Mouse (Mus musculus): ENCODE data around the gene Cdk9.
A peak's percentile ranks its signal among the peaks of the same experiment; 100 is the strongest.

The Cdk9 gene

DNA sequence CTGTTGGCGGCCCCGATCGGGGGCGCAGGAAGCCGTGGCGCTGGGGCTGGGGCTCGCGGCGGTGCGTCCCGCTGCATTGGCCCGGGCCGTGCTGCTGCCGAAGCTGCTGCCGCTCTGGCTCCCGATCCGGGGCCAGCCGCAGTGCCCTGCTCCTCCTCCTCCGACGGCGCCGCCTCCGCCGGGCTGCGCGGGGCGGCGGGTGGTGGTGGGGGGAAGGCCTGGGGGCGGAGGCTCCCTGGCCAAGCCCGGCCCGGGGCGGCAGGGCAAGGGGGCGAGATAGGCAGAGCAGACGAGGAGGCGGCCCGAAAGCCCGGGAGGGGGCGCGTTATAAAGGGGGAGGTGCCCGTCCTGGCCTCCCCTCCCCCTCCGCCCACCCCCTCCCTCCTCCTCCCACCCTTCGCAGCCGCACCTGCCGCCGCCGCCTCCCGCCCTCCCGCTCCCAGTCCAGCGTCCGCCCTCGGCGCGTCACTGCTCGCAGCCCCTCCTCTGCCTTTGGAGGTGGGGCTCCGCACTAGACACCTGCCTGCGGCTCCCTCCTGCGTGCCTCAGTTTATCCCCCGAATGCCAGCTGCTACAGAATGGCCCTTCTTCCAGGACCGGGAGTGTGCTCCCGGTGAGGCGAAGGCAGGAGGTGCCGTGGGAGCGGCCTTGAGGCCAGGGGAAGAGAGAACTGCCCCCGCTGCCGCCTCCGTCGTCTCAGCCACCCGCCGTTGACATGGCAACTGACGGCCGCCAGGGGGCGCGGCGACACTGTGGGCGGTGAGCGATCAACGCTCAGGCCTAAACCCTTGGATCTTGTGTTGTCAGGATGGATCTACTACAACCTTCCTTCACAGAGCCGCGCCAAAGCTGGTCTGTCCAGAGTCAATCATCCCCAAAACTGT is at the start of gene Cdk9:
Cdk9 (minus strand) TSS at position 143 of the 884 bp plus-strand sequence.
- peak; percentile 93 to 96 for DNase-seq (ENCODE audit: low spot score in 2 of 2)

DNA sequence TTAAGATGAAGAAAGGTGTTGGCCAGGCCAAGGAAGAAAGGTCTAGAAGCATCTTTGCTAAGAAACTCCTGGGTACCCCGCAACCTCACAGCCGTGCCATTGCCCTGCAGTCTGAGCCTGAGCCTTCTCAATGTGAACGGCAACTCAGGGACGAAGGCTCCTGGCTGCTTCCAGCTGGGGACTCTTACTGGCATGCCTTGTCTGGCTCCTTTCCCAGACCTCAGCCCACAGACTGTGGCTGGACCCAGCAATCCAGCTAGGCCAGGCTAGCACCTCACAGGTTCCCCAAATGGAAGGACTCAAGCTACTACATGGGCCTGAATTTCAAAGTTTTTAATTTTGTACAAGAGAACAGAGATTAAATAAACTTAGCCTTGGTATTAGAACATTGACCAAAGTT is 49.0 kb upstream of the Cdk9 start:
- no peak for DNase-seq (ENCODE audit: low spot score in 2 of 2)

- no peak for DNase-seq (ENCODE audit: low spot score in 2 of 2)
Measured at GRCm38 (mm10) chr2:32761361-32761760, 48.5 kb upstream of the Cdk9 start.

- DNase-seq (ENCODE audit: low spot score in 2 of 2) = no peak
Measured at GRCm38 (mm10) chr2:32759001-32759400, 46.1 kb upstream of the Cdk9 start.

GRCm38 (mm10) chr2:32758503-32758902 is 45.6 kb upstream of the Cdk9 start:
- no peak for DNase-seq (ENCODE audit: low spot score in 2 of 2)

- DNase-seq (ENCODE audit: low spot score in 2 of 2) = peak; percentile 96 to 98
Measured at GRCm38 (mm10) chr2:32757056-32757845, 44.4 kb upstream of the Cdk9 start, which contains the start of gene Tor2a. Gene Tor2a (plus strand): TSS chr2:32757234.

- DNase-seq (ENCODE audit: low spot score in 2 of 2) = no peak
Measured at GRCm38 (mm10) chr2:32756674-32757055, 43.8 kb upstream of the Cdk9 start.

DNA sequence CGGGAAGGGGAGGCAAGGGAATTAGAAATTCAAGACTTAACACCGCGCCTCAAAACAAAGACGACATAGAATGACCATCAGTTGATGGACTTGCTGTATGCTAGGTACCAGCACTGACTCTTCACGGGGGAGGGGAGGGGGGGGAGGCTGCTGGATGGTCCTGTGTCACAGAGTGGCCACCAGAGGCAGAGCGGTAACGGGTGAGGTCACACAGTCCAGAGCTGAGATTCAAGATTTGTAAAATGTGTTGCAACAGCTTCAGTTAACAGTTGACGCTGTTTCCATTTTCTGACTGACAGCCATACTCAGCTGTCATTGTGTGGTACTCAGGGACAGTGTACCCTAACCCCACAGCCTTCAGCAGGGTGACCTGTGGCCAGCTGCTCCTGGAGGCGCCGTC is 39.3 kb upstream of the Cdk9 start:
- DNase-seq (ENCODE audit: low spot score in 2 of 2) = no peak

DNA sequence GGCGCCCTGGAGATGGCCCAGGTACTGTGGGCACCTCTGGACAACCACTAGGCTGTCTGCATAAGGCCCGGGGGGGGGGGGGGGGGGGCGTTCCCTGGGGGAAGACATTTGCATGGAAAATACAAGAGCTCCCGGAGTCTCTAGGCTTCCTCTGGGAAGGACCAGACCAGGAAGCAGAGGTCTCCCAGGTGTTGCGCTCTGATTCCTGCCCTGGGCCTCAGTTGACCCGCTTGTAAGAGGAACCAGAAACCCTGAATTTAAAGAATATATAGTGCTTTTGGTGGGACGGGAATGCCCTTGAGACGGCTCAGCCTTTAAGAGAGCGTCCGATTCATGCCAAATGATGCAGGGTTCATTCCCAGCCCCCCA is 38.8 kb upstream of the Cdk9 start:
- no peak for DNase-seq (ENCODE audit: low spot score in 2 of 2)

DNA sequence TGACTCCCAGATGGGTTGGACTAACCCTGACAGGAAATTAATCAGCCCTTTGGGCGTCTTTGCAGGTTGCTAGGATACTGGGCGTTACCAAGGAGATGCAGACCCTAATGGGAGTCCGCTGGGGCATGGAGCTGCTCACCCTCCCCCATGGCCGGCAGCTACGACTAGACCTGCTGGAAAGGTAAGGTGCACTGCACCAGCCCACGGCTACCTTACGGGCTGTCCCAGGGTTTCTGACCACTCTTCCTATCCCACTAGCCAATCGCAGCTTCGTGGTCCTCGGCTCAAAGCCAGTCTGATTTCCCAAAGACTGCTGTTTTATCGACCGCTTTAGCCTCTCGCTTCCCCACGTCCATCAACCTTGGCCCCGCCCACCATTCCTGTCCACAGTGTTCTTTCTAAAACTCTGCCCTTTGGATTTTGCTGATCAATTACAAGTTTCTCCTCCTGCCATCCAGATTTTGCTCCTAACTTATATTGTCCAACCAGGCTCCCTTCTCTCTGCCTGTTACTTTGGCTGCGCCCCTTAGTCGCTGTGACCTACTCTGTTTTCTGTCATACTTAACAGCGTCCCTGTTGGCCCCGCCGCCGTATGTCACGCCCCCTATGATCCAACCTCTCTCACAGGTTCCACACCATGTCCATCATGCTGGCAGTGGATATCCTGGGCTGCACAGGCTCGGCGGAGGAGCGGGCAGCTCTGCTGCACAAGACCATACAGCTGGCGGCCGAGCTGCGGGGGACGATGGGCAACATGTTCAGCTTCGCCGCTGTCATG is 38.2 kb upstream of the Cdk9 start:
- DNase-seq (ENCODE audit: low spot score in 2 of 2) = no peak

DNA sequence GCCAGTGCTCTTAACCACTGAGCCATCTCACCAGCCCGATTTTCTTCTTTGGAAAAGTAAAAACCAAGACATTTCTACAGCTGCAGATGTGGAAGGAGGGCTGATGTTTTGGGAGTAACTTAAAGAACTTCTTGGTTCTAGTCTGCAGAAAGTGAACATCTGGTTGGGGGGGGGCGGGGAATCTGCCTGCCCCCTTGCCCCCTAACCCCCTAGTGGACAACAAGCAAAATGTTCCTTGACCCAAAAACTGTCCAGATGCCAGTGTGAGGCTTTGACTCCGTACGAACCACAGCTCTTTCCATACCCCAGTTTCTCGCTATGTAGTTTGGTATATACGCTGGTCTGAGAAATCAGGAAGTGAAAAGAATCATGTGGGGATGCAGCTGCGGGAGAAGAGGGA is 37.3 kb upstream of the Cdk9 start:
- no peak for DNase-seq (ENCODE audit: low spot score in 2 of 2)

DNA sequence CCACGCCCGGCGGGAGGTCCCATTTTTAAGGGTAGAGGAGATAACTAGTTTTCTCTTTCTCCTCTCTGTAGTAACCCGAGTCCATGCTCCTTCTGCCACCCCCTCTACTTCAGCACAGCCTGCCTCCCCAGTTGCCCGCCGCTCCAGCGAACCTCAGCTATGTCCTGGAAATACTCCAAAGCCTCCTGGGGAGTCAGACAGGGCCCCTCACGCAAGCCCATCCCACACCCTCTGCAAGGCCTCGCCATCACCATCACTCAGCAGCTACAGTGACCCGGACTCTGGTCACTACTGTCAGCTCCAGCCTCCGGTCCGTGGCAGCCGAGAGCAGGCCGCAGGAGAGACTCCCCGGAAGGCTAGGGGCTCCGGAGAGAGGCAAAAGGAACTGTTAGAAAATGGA is 36.2 kb upstream of the Cdk9 start:
- DNase-seq (ENCODE audit: low spot score in 2 of 2) = no peak

DNA sequence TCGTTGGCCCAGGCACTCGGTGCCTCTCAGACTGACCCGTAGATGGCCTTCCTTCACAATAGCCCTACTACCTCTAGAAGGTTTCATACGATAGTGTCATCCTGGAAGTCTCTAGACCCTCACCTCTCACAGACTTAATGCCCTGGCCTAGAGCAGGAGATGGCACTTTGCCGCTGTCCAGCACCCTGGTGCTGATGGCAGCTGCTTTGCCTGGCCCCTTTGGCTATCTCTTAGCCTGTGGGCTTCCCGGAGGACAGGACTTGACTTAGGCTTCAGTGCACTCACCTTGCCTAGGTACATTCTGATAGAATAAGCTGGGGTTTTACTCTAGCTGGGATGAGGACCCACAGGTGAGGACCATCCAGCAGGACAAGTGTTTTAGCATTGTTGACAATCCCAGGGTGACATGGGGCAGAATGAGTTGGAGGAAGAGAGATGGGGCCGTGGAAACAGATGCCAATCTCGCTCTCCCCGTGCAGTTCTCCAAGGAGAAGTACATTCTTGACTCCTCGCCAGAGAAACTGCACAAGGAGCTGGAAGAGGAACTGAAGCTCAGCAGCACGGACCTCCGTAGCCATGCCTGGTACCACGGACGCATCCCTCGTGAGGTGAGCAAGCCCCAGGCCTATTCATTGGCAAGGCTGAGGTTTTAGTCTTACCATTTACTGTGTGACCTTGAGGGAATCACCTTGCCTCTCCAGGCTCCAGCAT is 31.6 kb upstream of the Cdk9 start:
- DNase-seq (ENCODE audit: low spot score in 2 of 2) = no peak

DNA sequence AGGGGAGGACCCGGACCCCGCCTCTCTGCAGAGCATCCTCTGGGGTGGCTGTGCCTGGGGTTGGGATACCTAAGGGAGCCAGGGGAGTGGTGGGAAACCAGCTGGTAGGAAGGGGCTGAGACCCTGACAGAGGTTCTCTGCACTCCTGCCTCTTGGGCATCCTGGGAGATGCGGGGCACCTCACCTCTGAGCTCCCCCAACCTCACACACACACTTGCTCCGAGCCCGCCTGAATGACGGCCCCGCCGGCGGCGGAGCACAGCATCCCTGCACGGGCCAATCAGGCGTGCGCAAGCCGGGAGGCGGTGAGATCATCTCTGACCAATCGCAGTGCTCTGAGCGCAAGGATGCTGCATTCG is 29.3 kb upstream of the Cdk9 start:
- DNase-seq (ENCODE audit: low spot score in 2 of 2) = peak; percentile 86 to 92

GRCm38 (mm10) chr2:32741273-32742172 is 28.6 kb upstream of the Cdk9 start:
- DNase-seq (ENCODE audit: low spot score in 2 of 2) = peak; percentile 50 to 69

DNA sequence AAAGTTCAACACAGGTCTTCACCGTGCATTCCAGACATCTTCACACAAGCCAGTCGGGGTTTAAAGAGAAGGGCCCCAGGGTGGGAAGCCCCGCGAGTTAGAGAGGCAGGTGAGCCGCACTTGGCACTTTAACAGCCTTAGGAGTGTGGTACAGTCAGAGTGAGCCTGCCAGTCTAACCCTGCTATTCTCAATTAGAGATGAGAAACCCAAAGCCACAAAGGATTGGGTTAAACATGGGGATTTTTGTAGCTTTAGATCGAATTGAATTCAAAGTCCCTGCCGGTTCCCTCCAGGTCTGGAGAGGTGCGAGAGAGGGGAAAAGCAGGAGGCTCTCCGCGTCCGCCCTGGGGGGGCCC is 28.0 kb upstream of the Cdk9 start, which contains the start of gene 6330409D20Rik:
6330409D20Rik (minus strand) TSS at position 101 of the 357 bp plus-strand sequence.
- DNase-seq (ENCODE audit: low spot score in 2 of 2) = no peak

- no peak for DNase-seq (ENCODE audit: low spot score in 2 of 2)
Measured at GRCm38 (mm10) chr2:32739311-32739710, 26.4 kb upstream of the Cdk9 start.

DNA sequence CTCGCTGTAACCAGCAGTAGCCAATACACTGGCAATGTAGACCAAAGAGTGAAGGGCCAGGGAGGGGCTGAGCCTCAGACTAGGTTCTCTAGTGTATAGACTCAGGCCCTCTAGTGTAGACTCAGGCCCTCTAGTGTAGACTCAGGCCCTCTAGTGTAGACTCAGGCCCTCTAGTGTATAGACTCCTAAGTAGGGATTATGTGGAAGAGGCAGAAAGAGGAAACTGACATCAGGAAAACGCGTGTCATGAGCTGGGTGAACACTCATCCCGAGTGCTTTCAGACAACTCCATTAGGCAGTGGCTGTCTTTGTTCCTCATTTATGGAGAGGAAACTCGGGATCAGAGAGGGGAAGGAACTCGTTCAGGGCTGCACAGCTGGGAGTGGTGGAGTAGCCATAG is 24.1 kb upstream of the Cdk9 start:
- DNase-seq (ENCODE audit: low spot score in 2 of 2) = no peak

DNA sequence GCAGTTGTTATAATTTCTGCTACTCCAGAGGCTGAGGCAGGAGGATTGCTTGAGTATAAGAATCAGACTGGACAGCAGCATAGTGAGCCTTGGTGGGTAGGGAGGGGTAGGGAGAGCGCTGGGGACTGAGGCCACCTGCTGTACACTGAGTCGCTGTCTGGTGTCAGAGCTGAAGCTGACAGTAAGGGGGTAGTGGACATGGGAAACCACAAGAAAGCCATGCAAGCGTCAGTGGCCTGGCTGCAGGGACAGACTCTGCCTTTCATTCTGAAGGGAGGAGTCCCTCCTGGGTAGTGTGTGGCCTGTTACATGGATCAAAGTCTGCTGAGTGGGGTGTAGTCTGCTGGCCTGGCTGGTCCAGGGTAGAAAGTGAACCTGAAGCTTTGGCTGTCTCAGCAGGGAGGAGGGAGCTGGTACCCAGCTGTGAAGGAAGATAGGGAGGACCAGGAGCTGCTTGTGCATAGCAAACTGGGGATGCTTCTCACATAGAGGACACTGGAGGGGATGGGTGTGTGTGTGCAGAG is 23.5 kb upstream of the Cdk9 start:
- DNase-seq (ENCODE audit: low spot score in 2 of 2) = no peak

DNA sequence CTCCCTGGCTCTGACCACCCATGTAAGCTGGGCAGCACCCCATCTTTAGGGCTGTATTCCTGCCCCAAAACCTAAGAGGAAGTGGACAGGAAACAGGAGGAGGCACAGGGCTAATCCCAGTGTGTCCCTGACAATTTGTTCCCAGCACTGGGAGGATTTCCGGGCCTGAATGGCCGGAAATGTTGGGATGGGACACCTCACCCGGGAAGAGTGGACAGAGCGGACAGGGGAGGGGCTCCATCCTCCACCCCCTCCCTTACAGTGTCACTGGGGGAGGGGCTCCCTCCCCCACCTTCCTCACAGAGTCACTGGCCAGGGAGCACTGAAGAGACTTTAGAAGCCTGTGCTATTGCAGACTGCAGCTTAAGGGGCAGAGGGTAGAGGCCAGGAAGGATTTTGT is 22.1 kb upstream of the Cdk9 start:
- no peak for DNase-seq (ENCODE audit: low spot score in 2 of 2)

Measured in frontal cortex, postnatal 36 days (tissue).